Mouse (Mus musculus) frontal cortex, adult (tissue): ENCODE measurements around the gene Scrn1.

Source experiments
- ATAC-seq: cut with Nextera tagmentation; 2 replicates; pipeline ENCODE4 v1.9.2; 2017; ENCODE audit warnings: mild to moderate bottlenecking, moderate library complexity, mixed read lengths; ENCODE audit not compliant: low TSS enrichment

The Scrn1 gene

GRCm38 (mm10) chr6:54565665-54566545, at the start of gene Scrn1:
TSS of gene Scrn1 (minus strand) at chr6:54566489.
- ATAC-seq, result peak; percentile 69

- no peak for ATAC-seq
Measured at GRCm38 (mm10) chr6:54606241-54606640, 40.0 kb upstream of the Scrn1 start.

GRCm38 (mm10) chr6:54604001-54604715, 37.9 kb upstream of the Scrn1 start:
- ATAC-seq, result no peak

GRCm38 (mm10) chr6:54602891-54603290, 36.6 kb upstream of the Scrn1 start:
- ATAC-seq, result no peak

- no peak for ATAC-seq
Measured at GRCm38 (mm10) chr6:54600681-54601347, 34.5 kb upstream of the Scrn1 start.

GRCm38 (mm10) chr6:54597711-54598110, 31.4 kb upstream of the Scrn1 start:
- ATAC-seq, result no peak

GRCm38 (mm10) chr6:54597208-54597607, 30.9 kb upstream of the Scrn1 start, which contains the start of gene Fkbp14:
TSS of gene Fkbp14 (minus strand) at chr6:54597308.
- ATAC-seq, result no peak

- peak; percentile 0; the same call in 1 of the 2 replicates for ATAC-seq
Measured at GRCm38 (mm10) chr6:54595330-54595878, 29.1 kb upstream of the Scrn1 start.

GRCm38 (mm10) chr6:54594469-54595329, 28.4 kb upstream of the Scrn1 start, which contains the start of gene Plekha8:
TSS of gene Plekha8 (plus strand) at chr6:54595111.
- peak; percentile 86 for ATAC-seq

GRCm38 (mm10) chr6:54593766-54594468, 27.6 kb upstream of the Scrn1 start:
- no peak for ATAC-seq

- peak; percentile 92 for ATAC-seq
Measured at GRCm38 (mm10) chr6:54592938-54593535, 26.7 kb upstream of the Scrn1 start.

- ATAC-seq, result no peak
Measured at GRCm38 (mm10) chr6:54591778-54592177, 25.5 kb upstream of the Scrn1 start.

- ATAC-seq, result no peak
Measured at GRCm38 (mm10) chr6:54590691-54591090, 24.4 kb upstream of the Scrn1 start.

- ATAC-seq, result no peak
Measured at GRCm38 (mm10) chr6:54588212-54588611, 21.9 kb upstream of the Scrn1 start.

GRCm38 (mm10) chr6:54587683-54588082, 21.4 kb upstream of the Scrn1 start:
- ATAC-seq, result no peak

- peak; percentile 52; the same call in 1 of the 2 replicates for ATAC-seq
Measured at GRCm38 (mm10) chr6:54586911-54587310, 20.6 kb upstream of the Scrn1 start.

GRCm38 (mm10) chr6:54586175-54586574, 19.9 kb upstream of the Scrn1 start:
- peak; percentile 81; the same call in 1 of the 2 replicates for ATAC-seq

GRCm38 (mm10) chr6:54573218-54573955, 7.1 kb upstream of the Scrn1 start:
- ATAC-seq, result no peak

GRCm38 (mm10) chr6:54569776-54570175, 3.5 kb upstream of the Scrn1 start:
- ATAC-seq, result peak; percentile 20; the same call in 1 of the 2 replicates
